Comparison of ENCODE assay signal across 19 mouse cellular contexts in genomic region chr2:141954795-141955194, GRCm38 (mm10).
A peak's percentile ranks its signal among the peaks of the same experiment; 100 is the strongest.
DNase-seq lines count a peak whose midpoint lies in the region; ATAC-seq and TF ChIP-seq lines count a peak whose summit lies in the region.
"Had no signal": no experiment of that assay in that cellular context is flagged by ENCODE, and none has a peak within 500 bp of the region (broad histone marks: within the 10 kb centered on the region; RNA-seq: fewer than 3 reads in every experiment).

No protein-coding gene starts in this region.

- peak; percentile 15 for DNase-seq in cerebellum, adult 9-10 months
- no peak for DNase-seq in cerebellum, adult 11 months
- DNase-seq in limb, embryonic 14.5 days (ENCODE audit: low spot score), result peak; percentile 30
- no peak for DNase-seq in limb, embryonic 10.5 days (ENCODE audit: low spot score)
- no peak for DNase-seq in forebrain, embryonic 10.5 days (ENCODE audit: extremely low spot score, low spot score)
- DNase-seq in mesoderm, embryonic 11.5 days (ENCODE audit: low read depth, low spot score), result peak; percentile 2
- no peak for DNase-seq in urinary bladder, postnatal 4 days (ENCODE audit: low spot score in 2 of 2)
- DNase-seq: adrenal gland, adult 2 months; gastrocnemius, postnatal 25 days; kidney, adult 11 months; kidney, postnatal 10 days; lung, postnatal 10 days had no signal

- H3K4me3 ChIP-seq in limb, embryonic 14.5 days (replicated peaks; ENCODE audit: low read length), result no peak overlapping the region
- H3K4me3 ChIP-seq in limb, embryonic 10.5 days, result no peak overlapping the region
- no peak overlapping the region for H3K4me3 ChIP-seq in forebrain, embryonic 10.5 days
- H3K4me3 ChIP-seq: layer of hippocampus, adult 2 months; left cerebral cortex, adult 2 months; limb, embryonic 12.5 days; stomach, embryonic 15.5 days had no signal

- H3K4me2 ChIP-seq in limb, embryonic 14.5 days (replicated peaks; ENCODE audit: low read depth, low read length, severe bottlenecking), result no peak overlapping the region
- H3K4me2 ChIP-seq: hindbrain, embryonic 14.5 days; limb, embryonic 12.5 days; stomach, embryonic 15.5 days had no signal

- no peak overlapping the region for H3K27ac ChIP-seq in limb, embryonic 14.5 days (replicated peaks; ENCODE audit: low read depth, low read length)
- H3K27ac ChIP-seq in limb, embryonic 10.5 days, result no peak overlapping the region
- peak overlapping the region; percentile 56; the same call in 1 of the 2 replicates for H3K27ac ChIP-seq in forebrain, embryonic 10.5 days
- H3K27ac ChIP-seq: hindbrain, embryonic 14.5 days; layer of hippocampus, adult 2 months; left cerebral cortex, adult 2 months; limb, embryonic 12.5 days; liver, embryonic 14.5 days; stomach, embryonic 15.5 days had no signal

- no peak for ATAC-seq in limb, embryonic 14.5 days (ENCODE audit: low FRiP score, low read depth)
- no peak for ATAC-seq in activated CD4-positive, CD25-positive, alpha-beta regulatory T cell, adult 4 months

- H3K4me1 ChIP-seq in limb, embryonic 14.5 days (ENCODE audit: control insufficient read depth, insufficient read depth, low read length), result no peaks in the 10 kb centered on the region
- H3K4me1 ChIP-seq in limb, embryonic 10.5 days, result peaks cover 9% of the 10 kb centered on the region
- H3K4me1 ChIP-seq in forebrain, embryonic 10.5 days, result peaks cover 23% of the 10 kb centered on the region
- H3K4me1 ChIP-seq: stomach, embryonic 15.5 days had no signal

- WGBS in limb, embryonic 14.5 days, result 39% methylated on average over 1 of the region's 1 CpGs
- WGBS in limb, embryonic 10.5 days, result 87% methylated on average over 1 of the region's 1 CpGs
- WGBS in forebrain, embryonic 10.5 days, result 51% methylated on average over 1 of the region's 1 CpGs

- no peaks in the 10 kb centered on the region for H3K27me3 ChIP-seq in limb, embryonic 14.5 days (ENCODE audit: control insufficient read depth, insufficient read depth, low read length)
- H3K27me3 ChIP-seq in limb, embryonic 10.5 days (ENCODE audit: low read depth, poor library complexity, severe bottlenecking), result no peaks in the 10 kb centered on the region
- peaks cover 7% of the 10 kb centered on the region for H3K27me3 ChIP-seq in forebrain, embryonic 10.5 days (ENCODE audit: poor library complexity, severe bottlenecking)
- H3K27me3 ChIP-seq: limb, embryonic 12.5 days; stomach, embryonic 15.5 days had no signal

- TF ChIP-seq POLR2A in limb, embryonic 14.5 days (IDR thresholded peaks at IDR 0.05; ENCODE audit: borderline replicate concordance, extremely low read depth, insufficient read depth, insufficient read length), result no peak

- H3K9ac ChIP-seq in limb, embryonic 14.5 days (ENCODE audit: low read depth, low read length, severe bottlenecking), result no peak overlapping the region
- H3K9ac ChIP-seq: hindbrain, embryonic 14.5 days; limb, embryonic 12.5 days; liver, embryonic 14.5 days; stomach, embryonic 15.5 days had no signal

- H3K36me3 ChIP-seq in limb, embryonic 14.5 days (ENCODE audit: control insufficient read depth, insufficient read depth, low read length), result no peaks in the 10 kb centered on the region
- no peaks in the 10 kb centered on the region for H3K36me3 ChIP-seq in limb, embryonic 10.5 days
- no peaks in the 10 kb centered on the region for H3K36me3 ChIP-seq in forebrain, embryonic 10.5 days (replicated peaks)
- H3K36me3 ChIP-seq: limb, embryonic 12.5 days; stomach, embryonic 15.5 days had no signal

- no peaks in the 10 kb centered on the region for H3K9me3 ChIP-seq in limb, embryonic 14.5 days (ENCODE audit: control insufficient read depth, low read length)
- H3K9me3 ChIP-seq in limb, embryonic 10.5 days (replicated peaks), result no peaks in the 10 kb centered on the region
- H3K9me3 ChIP-seq in forebrain, embryonic 10.5 days, result no peaks in the 10 kb centered on the region
- H3K9me3 ChIP-seq: limb, embryonic 12.5 days; stomach, embryonic 15.5 days had no signal

Comparison
In these comparisons a context has a peak if more than half of its experiments do, and no peak if none do; other contexts are left out.
1. DNase-seq: peak in cerebellum, adult 9-10 months (single experiment), limb, embryonic 14.5 days (single experiment) and mesoderm, embryonic 11.5 days (single experiment); none in cerebellum, adult 11 months (single experiment), limb, embryonic 10.5 days (single experiment), forebrain, embryonic 10.5 days (single experiment) and urinary bladder, postnatal 4 days (0 of 2).